Mouse (Mus musculus) midbrain, embryonic 12.5 days (tissue): ENCODE results near the gene Ptchd1. TPM values are rescaled to one million over a fixed set of nuclear protein-coding genes. Genes with fewer than 3 reads are reported as not detected.

ENCODE experiments used
- ATAC-seq: fragments of 200-750 bp; cut with Nextera tagmentation; 2 replicates; pipeline ENCODE4 v1.8.0; 2017; ENCODE audit warnings: low read depth, moderate TSS enrichment, moderate library complexity; ENCODE audit not compliant: low FRiP score
- H3K27ac ChIP-seq: fragments of 300-500 bp; sonication (generic); replicated peaks from 2 replicates; pipeline ENCODE4 v1.5.1; 2016; ENCODE audit warnings: mild to moderate bottlenecking
- H3K27me3 ChIP-seq: fragments of 300-500 bp; sonication (generic); 2 replicates; pipeline ENCODE4 v1.6.1; 2016; ENCODE audit warnings: mild to moderate bottlenecking
- H3K36me3 ChIP-seq: fragments of 300-500 bp; sonication (generic); 2 replicates; pipeline ENCODE4 v1.6.1; 2016
- H3K4me1 ChIP-seq: fragments of 300-500 bp; sonication (generic); 2 replicates; pipeline ENCODE4 v1.6.1; 2016
- H3K4me2 ChIP-seq: fragments of 300-500 bp; sonication (generic); replicated peaks from 2 replicates; pipeline ENCODE4 v1.6.1; 2016; ENCODE audit warnings: mild to moderate bottlenecking, moderate library complexity
- H3K4me3 ChIP-seq: fragments of 300-500 bp; sonication (generic); 2 replicates; pipeline ENCODE4 v1.5.1; 2016; ENCODE audit warnings: mild to moderate bottlenecking
- H3K9ac ChIP-seq: fragments of 300-500 bp; sonication (generic); replicated peaks from 2 replicates; pipeline ENCODE4 v1.6.1; 2016; ENCODE audit warnings: mild to moderate bottlenecking, moderate library complexity
- H3K9me3 ChIP-seq: fragments of 300-500 bp; sonication (generic); 2 replicates; pipeline ENCODE4 v1.6.1; 2016; ENCODE audit warnings: mild to moderate bottlenecking
- WGBS: fragments of 180-500 bp; shearing (Covaris S2); methylation state at CpG from one replicate; pipeline ENCODE4 v1.1.7; 2016; 5-methylcytosine and 5-hydroxymethylcytosine counted together
- polyA plus RNA-seq: library from polyadenylated mRNA; unstranded; fragments of >200 nt; fragmentation: Nextera tagmentation; extraction: Ambion mirVana; gene quantifications from 2 replicates; pipeline ENCODE4 v1.2.1, GENCODE M21; 2016

The Ptchd1 gene
- polyA plus RNA-seq, 1 experiment from 2014 or later, result 2.7 TPM

DNA sequence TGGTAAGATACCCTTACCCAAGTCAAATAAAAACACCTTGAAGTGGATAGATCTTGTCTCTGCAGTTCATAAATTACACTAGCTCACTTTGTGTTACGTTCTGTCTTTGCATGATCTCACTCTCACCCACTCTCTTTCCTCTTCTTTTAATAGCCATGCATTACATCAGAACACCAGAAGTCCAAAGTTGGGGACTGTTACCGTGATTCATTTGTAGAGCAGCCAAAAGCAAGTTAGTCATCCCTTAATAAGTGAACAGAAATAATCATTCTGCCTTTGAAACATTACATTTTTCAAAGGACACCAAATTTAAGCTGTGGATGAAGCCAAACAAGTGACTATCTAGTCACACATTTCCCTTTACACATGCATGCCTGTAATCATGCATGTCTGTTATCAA lies 31.1 kb downstream of the Ptchd1 start:
- no peaks in the 10 kb centered on the region for H3K36me3 ChIP-seq
- no peaks in the 10 kb centered on the region for H3K4me1 ChIP-seq
- no peak overlapping the region for H3K9ac ChIP-seq
- no peaks in the 10 kb centered on the region for H3K9me3 ChIP-seq
- no peak for ATAC-seq
- H3K27me3 ChIP-seq, result no peaks in the 10 kb centered on the region
- no peak overlapping the region for H3K27ac ChIP-seq
- no peak overlapping the region for H3K4me3 ChIP-seq
- WGBS, result 72% methylated on average over 2 of the region's 2 CpGs
- no peak overlapping the region for H3K4me2 ChIP-seq

DNA sequence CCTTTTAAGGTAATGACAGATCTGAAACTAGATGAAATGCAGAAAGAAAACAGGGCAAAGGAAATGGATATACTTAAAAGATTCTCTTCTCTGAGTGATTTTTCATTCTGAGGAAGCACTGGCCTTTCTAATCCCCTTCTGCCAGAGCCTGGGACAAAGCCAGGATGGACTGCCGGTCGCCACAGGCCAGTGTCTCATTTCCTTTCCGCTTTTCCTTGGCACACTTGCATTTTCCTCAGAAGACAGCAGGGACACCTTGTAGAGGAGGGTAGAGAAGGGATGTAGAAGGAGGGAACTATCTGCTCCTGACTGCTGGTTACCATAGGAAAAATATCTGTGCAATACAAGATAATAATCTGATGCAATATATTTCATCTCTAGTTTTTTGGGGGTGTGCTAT lies 32.1 kb downstream of the Ptchd1 start:
- 71% methylated on average over 3 of the region's 3 CpGs for WGBS
- no peak overlapping the region for H3K27ac ChIP-seq
- no peaks in the 10 kb centered on the region for H3K9me3 ChIP-seq
- H3K4me3 ChIP-seq, result no peak overlapping the region
- H3K27me3 ChIP-seq, result no peaks in the 10 kb centered on the region
- no peaks in the 10 kb centered on the region for H3K4me1 ChIP-seq
- no peaks in the 10 kb centered on the region for H3K36me3 ChIP-seq
- no peak overlapping the region for H3K4me2 ChIP-seq
- ATAC-seq, result no peak
- no peak overlapping the region for H3K9ac ChIP-seq

DNA sequence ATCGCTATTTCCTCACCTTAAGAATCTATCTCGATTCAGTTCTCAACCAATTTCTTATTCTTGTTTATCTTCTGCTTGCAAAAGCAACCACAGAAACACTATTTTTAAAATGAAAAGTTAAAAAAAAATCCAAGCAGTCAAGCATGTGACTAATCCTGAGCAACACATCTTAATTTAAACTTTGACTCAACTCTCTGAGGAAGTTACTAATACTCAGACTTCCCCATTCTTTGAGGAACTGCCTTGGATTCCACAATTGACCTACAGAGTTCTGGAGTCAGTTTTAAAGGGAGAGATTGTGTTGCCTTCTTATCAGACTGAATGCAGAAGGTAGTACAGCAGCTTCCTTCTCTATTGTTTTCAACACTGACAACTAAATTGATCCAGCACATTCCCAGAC lies 39.0 kb downstream of the Ptchd1 start:
- no peak for ATAC-seq
- Histone ChIP-seq H3K4me3 (no peak overlapping the region), H3K4me1 (no peaks in the 10 kb centered on the region), H3K36me3 (no peaks in the 10 kb centered on the region), H3K9me3 (no peaks in the 10 kb centered on the region), H3K4me2 (no peak overlapping the region), H3K27me3 (no peaks in the 10 kb centered on the region), H3K9ac (no peak overlapping the region), H3K27ac (no peak overlapping the region)
- WGBS, result 90% methylated on average over 2 of the region's 2 CpGs

- no peak overlapping the region for H3K4me3 ChIP-seq
- H3K9ac ChIP-seq, result no peak overlapping the region
- H3K27ac ChIP-seq, result no peak overlapping the region
- no peaks in the 10 kb centered on the region for H3K27me3 ChIP-seq
- H3K4me2 ChIP-seq, result no peak overlapping the region
- H3K9me3 ChIP-seq, result no peaks in the 10 kb centered on the region
- ATAC-seq, result no peak
- no peaks in the 10 kb centered on the region for H3K4me1 ChIP-seq
- H3K36me3 ChIP-seq, result no peaks in the 10 kb centered on the region
Observed at GRCm38 (mm10) chrX:155579791-155580190, 43.8 kb downstream of the Ptchd1 start.

DNA sequence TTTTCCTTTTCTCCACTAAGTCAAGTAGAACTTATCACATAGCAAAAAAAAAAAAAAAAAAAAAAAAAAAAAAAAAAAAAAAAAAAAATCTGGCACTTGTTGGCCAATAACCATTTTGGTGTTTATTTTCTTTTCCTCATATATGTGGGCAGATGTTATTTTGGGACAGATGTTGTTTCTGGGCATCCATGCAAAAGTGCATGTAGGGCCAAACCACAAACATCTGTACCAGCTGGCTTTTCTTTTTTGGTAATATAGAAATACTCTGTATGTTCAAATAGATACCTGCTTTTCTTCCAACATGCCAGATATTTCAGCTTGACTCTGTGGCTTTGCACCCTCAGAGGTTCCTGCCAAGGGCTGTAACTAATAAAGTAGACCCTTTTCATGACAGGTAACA lies 51.2 kb downstream of the Ptchd1 start:
- Histone ChIP-seq H3K9me3 (no peaks in the 10 kb centered on the region), H3K4me2 (no peak overlapping the region), H3K27ac (no peak overlapping the region), H3K4me3 (no peak overlapping the region), H3K27me3 (no peaks in the 10 kb centered on the region), H3K36me3 (no peaks in the 10 kb centered on the region), H3K4me1 (no peaks in the 10 kb centered on the region), H3K9ac (no peak overlapping the region)
- no peak for ATAC-seq

- Histone ChIP-seq H3K27ac (no peak overlapping the region), H3K9ac (no peak overlapping the region), H3K4me1 (no peaks in the 10 kb centered on the region), H3K27me3 (no peaks in the 10 kb centered on the region), H3K4me3 (no peak overlapping the region), H3K9me3 (no peaks in the 10 kb centered on the region), H3K36me3 (no peaks in the 10 kb centered on the region), H3K4me2 (no peak overlapping the region)
- ATAC-seq, result no peak
Observed at GRCm38 (mm10) chrX:155543780-155544179, 79.8 kb downstream of the Ptchd1 start.

Other genes with a start within 250 kb of the Ptchd1 start
- gene Gm15155, start 927 bp upstream of the Ptchd1 start, polyA plus RNA-seq, result not detected in 2 replicates